Mouse (Mus musculus) right cerebral cortex, postnatal 10 days (tissue): Measurements from ENCODE around the gene Aip.

ENCODE experiments used
- DNase-seq, 2 experiments: peaks; one replicate each; pipeline ENCODE4 v3.0.0; 2021; ENCODE audit warnings: low spot score in 2 of 2

The Aip gene

DNA sequence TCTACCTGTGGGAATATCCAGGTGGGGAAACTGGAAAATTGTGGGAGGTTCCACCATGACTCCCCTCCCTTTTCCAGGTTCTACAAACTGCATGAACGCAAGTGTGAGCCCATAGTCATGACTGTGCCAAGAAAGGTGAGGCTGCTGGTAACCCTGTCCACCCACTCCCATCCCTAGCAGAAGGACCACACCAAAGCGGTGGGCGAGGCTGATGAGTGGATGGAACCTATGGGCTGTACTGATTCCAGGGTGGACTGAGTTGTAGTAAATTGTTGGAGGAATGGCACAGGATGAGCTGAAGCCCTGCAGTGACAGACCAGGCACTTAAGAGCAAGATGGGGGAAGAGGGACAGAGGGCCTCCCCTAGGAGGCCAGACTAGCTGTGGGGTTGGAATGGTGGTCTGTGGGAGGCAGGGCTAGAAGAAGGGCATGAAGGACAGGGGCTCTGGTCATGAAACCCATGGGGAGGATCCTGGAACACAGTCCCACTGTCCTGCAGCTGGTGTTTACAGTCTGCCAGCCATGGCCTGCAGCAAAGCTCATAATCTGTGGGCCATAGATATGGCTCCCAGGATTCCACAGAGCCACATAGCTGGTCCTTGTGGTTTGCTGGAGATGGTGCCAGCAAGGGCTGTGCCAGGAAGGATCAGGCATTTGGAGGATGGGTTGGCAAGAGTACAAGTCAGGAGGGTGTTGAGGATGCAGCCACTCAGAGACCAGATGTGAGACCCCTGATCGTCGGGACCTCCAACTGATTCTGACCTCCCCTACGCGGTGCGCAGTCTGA is 27.0 kb upstream of the Aip start:
- no peak for DNase-seq

DNA sequence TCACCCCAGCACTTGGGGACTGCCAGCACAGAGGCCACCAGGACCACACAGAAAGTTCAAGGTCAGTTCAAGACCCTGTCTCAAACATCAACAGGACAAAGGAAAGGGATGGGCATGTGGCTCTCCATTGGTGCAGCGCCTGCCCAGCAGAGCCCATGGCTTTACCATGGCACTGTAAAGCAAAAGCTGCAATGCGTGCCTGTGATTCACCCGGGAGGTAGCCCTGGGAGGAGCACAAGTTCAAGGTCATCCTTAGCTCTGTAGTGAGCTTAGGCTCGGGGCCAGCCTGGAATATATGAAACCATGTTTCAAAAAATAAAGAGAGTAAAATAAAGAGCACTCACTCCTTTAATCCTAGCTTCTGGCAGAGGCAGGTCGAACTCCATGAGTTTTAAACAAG is 26.2 kb upstream of the Aip start:
- DNase-seq, result no peak

DNA sequence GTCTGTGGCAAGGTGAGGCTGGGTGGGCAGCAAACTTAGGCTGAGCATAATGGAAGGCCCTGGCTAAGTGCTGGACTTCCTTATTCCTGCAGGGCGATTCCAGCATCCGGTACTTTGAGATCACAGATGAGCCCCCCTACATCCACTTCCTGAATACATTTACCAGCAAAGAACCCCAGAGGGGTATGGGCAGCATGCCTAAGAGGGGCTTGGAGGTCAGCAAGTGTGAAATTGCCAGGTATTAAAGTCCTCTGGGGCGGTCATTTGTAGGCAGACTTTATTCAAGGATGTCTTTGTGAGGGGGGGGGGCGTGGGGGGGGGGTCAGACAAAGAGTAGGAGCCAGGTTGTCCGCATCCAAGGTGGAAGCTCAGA is 25.8 kb upstream of the Aip start:
- no peak for DNase-seq

DNA sequence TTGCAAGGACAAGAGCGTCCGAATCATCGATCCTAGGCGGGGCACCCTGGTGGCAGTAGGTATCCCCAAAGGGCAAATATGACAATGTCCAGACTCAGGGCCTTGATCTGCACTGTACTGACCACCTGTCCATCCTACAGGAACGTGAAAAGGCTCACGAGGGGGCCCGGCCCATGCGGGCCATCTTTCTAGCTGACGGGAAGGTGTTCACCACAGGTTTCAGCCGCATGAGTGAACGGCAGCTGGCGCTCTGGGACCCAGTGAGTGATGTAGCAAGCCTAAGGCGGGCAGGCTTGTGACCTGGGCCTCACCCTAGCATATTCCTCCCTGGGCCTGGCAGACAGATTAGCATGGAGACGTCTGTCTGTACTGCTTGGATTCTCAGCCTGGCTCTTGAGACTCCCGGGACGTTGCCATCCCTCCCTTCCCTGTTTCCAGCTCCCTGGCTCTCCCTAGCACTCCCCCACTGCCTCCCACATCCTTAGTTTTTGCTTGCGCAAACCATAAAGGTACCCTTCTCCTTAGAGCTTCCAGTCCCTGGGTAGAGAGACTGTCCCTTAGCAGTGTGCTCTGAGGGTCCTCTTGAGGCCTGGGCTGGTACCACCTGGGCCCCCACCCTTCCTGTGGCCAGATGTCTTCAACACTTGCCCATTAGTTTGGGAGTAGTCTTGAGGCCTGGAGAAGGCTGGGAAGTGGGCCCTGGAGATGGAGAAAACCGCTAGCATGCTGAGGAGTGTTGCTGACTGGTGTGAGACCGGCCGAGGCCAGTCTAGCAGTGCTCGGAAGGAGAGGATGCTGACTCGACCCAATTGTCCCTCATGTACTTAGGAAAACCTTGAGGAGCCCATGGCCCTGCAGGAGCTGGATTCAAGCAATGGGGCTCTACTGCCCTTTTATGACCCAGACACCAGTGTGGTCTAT is 25.2 kb upstream of the Aip start:
- no peak for DNase-seq

DNA sequence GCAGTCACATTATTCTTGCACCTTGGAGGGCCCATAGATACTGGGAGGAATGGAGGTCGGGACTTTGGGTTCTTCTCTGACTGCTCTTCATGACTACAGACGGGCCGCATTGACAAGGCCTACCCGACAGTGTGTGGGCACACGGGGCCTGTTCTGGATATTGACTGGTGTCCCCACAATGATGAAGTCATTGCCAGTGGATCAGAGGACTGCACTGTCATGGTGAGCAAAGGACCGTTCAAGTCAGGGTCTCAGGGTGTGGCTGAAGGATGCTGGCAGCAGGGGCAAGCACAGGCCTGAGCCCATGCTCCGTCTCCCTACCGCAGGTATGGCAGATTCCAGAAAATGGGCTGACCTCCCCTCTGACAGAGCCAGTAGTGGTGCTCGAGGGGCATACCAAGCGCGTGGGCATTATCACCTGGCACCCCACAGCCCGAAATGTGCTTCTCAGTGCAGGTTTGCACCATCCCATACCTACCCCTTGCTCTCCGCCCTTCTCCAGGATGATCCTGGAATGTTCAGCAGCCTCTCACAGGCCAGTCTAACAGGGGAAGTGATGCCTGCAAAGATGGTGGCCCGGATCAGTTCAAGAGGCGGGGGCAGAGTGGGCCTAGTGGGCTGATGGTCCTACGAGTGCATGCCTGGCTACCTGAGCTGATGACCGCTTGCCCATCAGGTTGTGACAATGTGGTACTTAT is 24.3 kb upstream of the Aip start:
- no peak for DNase-seq

DNA sequence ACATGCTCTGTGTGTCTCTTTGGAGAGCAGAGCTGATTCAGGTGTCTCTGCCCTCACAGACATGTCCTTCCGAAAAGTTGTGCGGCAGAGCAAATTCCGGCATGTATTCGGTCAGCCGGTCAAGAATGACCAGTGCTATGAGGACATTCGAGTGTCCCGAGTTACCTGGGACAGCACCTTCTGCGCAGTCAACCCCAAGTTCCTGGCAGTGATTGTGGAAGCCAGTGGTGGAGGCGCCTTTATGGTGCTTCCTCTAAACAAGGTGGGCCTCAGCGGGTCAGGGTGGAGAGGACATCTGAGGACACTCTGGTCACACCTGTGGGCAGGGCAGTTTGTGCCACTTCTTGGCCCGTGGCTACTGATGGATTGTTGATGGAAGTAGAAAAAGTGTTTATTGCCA is 23.6 kb upstream of the Aip start:
- no peak for DNase-seq

DNA sequence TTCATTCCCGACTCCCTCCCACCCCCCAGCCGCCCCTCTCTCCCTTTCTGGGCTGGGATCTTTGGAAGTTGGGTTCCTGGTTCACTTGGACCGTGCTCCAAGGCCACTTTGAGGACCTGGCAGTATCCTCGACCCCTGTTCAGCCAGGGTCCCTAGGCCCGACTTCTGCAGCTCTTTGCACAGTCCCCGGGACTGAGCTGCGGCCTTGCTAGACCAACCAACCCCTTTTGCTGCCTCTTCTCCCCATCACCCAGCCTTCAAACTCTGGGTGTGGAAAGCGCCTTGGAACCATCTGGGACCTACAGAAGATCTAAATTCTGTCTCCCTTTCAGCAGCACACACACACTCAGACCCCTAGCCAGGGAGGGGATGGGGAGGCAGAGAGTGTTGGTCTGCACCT is 23.2 kb upstream of the Aip start:
- DNase-seq, result no peak

DNA sequence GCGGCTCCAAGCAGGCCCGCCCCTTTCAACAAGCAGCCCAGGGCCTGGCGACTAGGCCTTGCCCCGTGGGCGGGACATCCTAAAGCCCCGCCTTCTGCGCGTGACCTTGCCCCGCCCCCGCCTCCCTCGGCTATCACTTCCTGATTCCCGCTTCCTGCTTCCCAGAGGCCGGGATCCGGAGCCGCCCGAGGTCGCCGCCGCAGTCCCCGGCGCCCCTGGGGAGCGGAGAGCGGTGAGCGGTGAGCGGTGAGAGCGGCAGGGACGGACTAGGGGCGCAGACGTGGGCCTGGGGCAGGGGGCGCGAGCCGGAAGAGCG is 22.8 kb upstream of the Aip start, which contains the start of gene Coro1b:
TSS of gene Coro1b (plus strand) at position 129 of the 316 bp plus-strand sequence.
- peak; percentile 96 for DNase-seq

DNA sequence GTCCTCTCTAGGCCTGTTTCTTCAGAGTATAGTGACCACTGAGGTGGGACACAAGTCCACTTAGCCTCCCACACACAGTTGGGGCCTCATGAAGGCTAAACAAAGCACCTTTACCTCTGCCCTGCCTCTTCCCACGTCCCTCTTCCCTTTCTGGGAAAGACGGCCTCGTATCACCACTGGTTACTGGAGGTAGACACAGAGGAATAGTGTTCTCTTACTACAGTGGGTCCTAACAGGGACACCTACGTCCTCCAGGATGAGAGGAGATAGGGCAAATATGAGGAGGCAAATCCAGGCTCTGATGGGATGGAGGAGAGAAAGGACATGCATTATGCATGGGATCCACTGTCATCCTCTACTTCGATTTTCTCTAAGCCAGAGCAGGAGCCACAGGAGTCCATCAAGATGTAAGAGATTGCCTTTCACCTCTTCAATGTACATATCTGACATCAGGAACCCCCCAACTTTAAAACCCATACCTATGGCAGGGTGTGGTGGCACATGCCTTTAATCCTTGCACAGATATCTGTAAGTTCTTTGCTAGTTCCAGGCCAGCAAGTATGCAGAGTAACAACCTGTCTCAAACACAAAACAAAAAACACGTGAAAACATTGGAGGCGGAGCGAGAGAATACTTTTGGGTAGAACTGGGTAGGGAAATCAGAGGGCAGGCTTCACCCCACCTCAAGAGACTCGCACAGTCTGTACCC is 22.3 kb upstream of the Aip start:
- DNase-seq, result no peak

DNA sequence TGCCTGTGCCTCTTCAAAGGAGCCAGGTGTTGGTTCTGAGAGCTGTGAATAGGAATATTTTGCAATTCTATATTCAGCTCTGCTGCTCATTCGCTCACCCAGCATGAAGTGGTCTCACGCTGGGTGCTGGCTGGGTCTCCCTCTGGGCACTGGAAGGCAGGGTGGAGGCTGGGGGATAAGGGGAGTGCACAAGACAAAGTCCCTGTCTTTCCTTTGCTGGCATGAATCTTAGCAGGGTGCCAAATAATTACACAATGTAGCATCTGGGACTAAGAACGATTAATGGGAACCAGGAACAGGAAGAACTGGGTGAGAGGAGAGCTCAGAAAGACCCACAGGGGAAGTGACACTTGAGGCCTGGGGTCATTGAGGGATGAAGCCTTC is 21.4 kb upstream of the Aip start:
- DNase-seq, result no peak

DNA sequence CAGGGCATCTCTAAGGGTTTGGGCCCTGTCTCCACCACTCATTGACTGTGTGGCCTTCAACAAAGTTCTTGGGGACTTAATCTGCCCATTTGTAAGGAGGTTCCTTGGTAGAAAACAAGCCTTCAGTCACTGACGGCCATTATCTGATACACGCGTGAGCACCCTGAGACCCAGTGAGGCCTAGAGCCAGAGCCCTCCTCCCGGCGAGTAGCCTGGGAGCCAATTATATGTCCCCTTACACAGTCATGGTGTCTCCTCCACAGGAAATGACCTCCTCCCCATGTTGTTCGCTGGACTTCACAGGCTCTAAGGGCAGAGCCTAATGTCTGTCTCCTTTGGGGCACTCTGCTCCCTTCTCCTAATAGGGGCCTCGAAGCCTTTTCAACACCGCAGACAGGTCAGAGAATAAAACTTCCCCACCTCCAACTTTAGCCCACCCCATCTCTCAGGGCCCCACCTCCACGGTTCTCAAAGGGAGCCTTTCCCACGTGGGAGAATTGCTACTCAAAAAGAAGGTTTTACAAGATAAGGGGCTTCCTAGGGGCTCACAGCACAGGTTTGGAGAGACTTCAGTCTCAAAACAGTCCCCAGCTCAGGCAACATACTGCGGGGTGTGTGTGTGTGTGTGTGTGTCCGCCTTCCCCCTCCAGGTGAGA is 20.8 kb upstream of the Aip start:
- DNase-seq, result no peak

DNA sequence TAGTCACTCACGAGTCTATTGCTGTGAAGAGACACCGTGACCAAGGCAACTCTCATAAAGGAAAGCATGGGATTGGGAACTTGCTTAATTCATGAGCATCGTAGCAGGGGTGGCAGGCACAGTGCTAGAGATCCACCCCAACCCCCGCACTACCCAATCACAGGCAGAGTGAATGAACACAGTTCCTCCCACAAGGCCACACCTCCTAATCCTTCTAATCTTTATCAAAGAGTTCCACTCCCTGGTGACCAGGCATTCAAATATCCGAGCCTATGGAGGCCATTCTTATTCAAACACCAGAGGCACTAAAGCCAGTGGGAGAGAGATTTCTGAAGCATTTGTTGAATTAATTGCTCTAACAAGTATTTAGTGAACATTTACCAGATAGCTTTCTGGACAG is 20.3 kb upstream of the Aip start:
- no peak for DNase-seq

DNA sequence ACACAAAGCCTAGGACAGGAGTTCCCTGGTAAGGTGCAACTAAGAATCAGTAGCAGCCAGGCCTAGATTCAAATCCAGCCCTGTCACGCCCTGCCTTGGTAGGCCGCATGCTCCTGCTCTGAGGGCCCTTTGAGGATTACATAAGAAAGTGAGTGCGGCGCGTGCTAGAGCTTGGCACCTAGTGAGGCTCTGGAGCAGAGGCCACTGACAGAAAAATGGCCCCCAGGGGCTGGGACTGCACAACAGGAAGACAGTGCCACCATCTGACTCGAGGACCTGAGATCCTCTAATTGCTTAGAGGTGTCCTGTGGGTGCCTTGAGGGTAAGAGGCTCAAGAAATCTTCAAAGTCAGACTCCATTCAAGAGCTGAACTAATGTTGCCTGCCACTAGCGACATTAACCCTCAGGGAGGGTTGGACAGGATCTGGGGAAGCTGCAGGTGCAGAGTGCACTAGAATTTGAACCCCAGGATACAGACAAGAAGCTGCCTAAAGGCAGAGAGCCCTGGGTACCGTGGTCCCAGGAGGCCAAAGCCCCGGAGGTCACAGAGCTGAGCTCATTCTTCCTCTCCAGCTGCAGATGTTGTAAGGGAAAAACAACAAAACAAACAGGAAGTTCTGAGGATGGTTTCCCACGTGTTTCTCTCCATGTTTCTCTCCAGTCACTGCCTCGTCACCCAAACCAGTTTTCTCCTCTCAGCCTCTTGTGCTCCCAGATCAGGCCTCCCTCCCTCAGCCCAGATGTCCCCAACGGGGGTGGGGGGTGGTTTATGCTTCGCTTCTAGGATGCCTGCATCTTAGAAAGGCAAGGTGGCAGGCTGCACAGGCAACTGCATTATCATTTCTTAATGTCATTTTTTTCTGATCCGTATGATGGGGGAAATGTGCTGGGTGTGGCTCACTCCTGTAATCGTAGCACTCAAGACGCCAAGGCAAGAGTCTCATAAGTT is 19.2 kb upstream of the Aip start:
- DNase-seq, result no peak

DNA sequence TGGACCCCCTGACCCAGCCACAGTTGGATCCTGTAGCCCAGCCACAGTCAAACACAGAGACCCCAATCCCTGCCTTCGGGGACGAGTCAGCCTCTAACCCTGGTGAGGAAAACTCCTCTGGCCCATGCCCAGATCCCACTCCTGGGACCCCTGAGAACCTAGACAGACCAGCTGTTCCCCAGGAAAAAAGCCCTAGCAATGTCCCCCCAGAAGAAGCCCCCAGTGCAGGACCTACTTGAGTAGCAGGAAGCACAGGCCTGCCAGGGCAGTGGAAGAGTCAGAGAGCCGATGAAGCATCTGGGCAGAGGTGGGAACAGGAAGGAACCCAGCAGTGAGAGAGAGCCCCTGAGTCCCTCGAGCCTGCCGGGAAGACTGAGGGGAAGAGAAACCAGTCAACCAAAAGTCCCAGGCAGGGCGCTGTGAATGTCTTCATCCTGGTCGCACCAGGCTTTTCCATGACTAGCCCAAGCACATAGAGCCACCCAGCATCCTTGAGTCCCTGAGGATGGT is 18.2 kb upstream of the Aip start, which contains the start of gene Cabp4:
TSS of gene Cabp4 (minus strand) at position 275 of the 510 bp plus-strand sequence.
- DNase-seq, result no peak

DNA sequence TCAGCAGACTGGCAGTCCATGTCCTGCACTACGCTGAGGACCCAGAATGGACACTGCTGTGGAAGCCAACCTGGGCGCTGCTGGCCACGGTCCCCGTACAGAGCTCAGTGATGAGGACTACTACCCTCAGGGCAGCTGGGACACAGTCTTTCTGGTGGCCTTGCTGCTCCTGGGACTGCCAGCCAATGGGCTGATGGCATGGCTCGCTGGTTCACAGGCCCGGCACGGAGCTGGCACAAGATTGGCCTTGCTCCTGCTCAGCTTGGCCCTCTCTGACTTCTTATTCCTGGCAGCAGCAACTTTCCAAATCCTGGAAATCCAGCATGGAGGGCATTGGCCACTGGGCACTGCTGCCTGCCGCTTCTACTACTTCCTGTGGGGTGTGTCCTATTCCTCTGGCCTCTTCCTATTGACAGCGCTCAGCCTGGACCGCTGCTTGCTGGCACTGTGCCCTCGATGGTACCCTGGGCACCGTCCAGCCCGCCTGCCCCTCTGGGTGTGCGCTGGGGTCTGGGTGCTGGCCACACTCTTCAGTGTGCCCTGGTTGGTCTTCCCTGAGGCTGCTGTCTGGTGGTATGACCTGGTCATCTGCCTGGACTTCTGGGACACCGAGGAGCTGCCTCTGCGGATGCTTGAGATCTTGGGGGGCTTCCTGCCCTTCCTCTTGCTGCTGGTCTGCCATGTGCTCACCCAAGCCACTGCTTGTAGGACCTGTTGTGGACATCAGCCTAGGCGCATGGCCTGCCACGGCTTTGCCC is 16.9 kb upstream of the Aip start:
- no peak for DNase-seq

DNA sequence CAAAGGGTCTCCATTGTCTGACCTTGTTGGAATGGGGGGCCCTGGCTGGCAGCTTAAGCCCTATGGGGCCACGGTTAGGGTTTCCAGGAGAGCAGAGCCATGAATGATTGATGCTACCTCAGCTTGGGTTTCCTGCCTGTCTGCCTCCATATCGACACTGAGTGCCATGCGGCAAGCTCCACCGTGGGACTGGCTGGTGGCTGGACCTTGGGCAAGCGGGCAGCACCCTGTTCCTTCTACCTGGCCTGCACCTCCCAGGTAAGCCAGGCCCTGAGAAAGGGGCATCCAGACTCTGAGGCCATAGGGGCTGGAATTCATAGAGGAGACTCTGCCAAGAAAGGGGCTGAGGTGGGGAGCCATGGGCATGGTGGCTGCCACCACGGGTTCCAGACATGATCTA is 14.5 kb upstream of the Aip start:
- no peak for DNase-seq

DNA sequence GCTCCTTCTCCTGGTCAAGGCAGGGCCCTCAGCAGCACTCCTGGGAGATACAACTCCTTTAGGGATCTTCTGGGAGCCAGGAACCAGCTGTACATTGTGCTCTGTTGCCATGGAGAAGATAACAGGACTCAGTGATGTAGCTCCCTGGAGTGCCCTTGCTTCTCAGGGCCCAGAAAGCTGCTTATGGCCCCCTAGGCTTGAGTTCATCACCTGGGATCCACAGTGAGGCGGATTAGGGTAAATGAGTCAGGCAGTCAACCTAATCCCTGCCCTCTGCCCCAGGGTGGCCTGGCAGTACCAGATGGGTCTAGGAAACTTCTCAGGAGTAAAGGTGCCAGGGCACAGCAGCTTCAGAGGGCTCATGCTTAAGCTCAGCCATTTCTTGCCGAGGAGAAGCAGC is 13.8 kb upstream of the Aip start, which contains the start of gene Gpr152:
TSS of gene Gpr152 (plus strand) at position 342 of the 400 bp plus-strand sequence.
- no peak for DNase-seq

DNA sequence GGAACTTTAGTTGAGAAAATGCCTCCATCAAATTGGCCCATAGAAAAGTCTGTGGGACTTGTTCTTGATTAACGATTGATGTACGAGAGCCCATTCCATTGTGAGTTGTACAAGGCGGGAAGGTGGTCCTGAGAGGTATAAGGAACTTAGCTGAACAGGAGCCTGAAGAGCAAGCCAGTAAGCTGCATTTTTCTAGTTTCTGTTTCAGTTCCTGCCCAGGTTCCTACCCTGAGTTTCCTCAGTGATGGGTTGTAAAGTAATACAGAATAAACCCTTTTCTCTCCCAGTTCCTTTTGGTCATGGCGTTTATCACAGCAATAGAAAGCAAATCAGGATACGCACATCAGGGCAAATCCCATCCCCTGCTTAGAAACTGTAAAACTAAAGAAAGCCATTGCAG is 12.3 kb upstream of the Aip start:
- no peak for DNase-seq

DNA sequence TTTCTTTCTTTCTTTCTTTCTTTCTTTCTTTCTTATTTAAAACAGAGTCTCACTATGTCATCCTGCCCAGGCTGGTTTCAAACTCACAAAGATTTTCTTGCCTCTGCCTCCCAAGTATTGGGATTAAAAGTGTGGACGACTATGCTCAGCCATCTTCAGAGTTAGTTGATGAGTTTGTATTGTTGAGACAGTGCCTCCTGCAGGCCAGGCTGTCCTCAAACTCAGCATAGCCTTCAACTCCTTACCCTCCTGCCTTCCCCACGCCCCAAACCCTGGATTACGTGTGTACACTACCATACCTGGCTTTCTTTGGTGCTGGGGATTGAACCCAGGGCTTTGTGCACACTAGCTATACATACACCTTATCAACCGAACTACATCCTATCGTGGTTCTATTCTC is 10.8 kb upstream of the Aip start:
- DNase-seq, result no peak
